Mouse (Mus musculus): Measurements from ENCODE around the gene Kdm5c.
"Not testable (repeated sequence)": the region's sequence is repeated elsewhere in the genome, so short reads cannot be mapped to it uniquely, and the experiment has no call there.

Gene Kdm5c

DNA sequence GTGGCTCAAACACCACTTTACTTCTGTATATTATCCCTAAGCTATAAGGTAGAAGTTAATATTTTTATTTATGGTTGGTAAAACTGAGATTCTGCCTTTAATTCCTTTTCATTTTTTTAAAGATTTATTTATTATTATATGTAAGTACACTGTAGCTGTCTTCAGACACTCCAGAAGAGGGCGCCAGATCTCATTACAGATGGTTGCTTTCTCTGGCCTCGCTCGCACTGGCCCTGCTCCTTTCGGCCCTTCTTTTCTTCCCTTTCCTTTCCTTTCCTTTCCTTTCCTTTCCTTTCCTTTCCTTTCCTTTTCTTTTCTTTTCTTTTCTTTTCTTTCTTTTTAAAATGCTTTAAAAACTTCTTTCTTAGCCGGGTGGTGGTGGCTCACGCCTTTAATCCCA, 10.3 kb downstream of the Kdm5c start:
- not testable (repeated sequence) for H3K9me3 ChIP-seq (ENCODE audit: low read length); H3K27me3 ChIP-seq (ENCODE audit: insufficient read depth, low read length); H3K4me1 ChIP-seq (replicated peaks; ENCODE audit: low read depth, low read length); H3K4me3 ChIP-seq (replicated peaks; ENCODE audit: low read length)
- TF ChIP-seq CTCF (conservative IDR thresholded peaks at IDR 0.05; ENCODE audit: low read length): 0 out of 2 replicates have a peak, but pooled peaks have one; percentile 9
- H3K36me3 ChIP-seq (ENCODE audit: insufficient read depth, low read length): peaks cover 96% of the 10 kb centered on the region

DNA sequence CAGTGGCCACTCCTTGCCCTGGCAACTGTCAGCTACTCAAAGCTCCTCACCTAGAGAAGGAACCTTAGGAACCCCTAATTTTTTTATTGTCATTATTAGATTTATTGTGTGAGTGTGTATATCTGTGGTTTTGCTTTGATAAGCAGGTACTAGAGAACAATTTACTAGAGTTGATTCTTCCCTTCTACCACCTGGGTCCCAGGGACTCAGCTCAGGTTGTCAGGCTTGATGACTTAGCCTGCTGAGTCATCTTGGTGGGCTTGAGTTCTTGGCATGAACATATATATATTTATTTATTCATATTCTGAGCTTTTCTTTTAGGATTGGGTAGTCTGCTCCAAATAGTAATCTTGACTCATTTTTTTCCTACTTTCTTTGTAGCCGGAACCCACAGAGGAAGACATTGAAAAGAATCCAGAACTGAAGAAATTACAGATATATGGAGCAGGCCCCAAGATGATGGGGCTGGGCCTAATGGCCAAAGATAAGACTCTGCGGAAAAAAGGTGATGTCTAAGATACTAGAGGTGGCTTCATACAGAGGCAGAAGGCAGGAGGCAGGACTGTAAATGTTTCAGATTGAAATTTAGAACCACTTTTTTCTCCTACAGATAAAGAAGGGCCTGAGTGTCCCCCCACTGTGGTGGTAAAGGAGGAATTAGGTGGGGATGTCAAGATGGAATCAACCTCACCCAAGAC, 11.8 kb downstream of the Kdm5c start:
- Histone ChIP-seq H3K27me3 (ENCODE audit: insufficient read depth, low read length) (no peaks in the 10 kb centered on the region), H3K4me1 (replicated peaks; ENCODE audit: low read depth, low read length) (no peaks in the 10 kb centered on the region), H3K36me3 (ENCODE audit: insufficient read depth, low read length) (peaks cover 96% of the 10 kb centered on the region), H3K9me3 (ENCODE audit: low read length) (no peaks in the 10 kb centered on the region), H3K4me3 (replicated peaks; ENCODE audit: low read length) (no peak overlapping the region)
- TF ChIP-seq NANOG (IDR thresholded peaks at IDR 0.05; ENCODE audit: borderline replicate concordance, low read length): no peak
- no peak for TF ChIP-seq POU5F1 (IDR thresholded peaks at IDR 0.05; ENCODE audit: borderline replicate concordance, low read length)
- TF ChIP-seq CTCF (conservative IDR thresholded peaks at IDR 0.05; ENCODE audit: low read length): no peak

DNA sequence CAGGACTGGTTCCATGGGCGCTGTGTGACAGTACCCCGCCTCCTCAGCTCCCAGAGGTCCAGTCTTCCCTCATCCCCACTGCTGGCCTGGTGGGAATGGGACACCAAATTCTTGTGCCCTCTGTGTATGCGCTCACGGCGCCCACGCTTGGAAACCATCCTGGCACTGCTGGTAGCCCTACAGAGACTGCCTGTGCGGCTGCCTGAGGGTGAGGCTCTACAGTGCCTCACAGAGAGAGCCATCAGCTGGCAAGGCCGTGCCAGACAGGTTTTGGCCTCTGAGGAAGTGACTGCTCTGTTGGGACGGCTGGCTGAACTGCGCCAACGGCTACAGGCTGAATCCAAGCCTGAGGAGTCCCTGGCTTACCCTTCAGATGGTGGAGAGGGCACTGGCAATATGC, 38.4 kb downstream of the Kdm5c start:
- H3K4me1 ChIP-seq (replicated peaks; ENCODE audit: low read depth, low read length): no peaks in the 10 kb centered on the region; the same call in 1 of the 2 replicates
- TF ChIP-seq POU5F1 (IDR thresholded peaks at IDR 0.05; ENCODE audit: borderline replicate concordance, low read length): no peak

DNA sequence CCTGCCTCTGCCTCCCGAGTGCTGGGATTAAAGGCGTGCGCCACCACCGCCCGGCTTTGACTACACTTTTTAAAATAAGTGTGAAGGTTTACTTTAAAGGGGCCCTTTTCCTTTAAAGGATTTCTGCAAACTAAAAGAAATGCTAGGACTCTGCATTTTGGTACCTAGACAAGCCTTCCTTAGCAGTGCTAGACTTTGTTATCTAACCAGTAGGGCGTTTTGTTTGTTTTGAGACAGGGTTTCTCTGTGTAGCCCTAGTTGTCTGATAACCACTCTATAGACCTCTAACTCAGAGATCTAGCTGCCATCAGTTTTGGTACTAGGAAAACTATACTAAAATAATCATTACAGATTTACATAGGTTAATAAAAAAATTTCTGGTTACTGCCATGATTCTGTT, 46.6 kb downstream of the Kdm5c start:
- no peaks in the 10 kb centered on the region for H3K4me1 ChIP-seq (replicated peaks; ENCODE audit: low read depth, low read length)
- H3K36me3 ChIP-seq (ENCODE audit: insufficient read depth, low read length): peaks cover 24% of the 10 kb centered on the region
- TF ChIP-seq CTCF (conservative IDR thresholded peaks at IDR 0.05; ENCODE audit: low read length): no peak
- TF ChIP-seq NANOG (IDR thresholded peaks at IDR 0.05; ENCODE audit: borderline replicate concordance, low read length): no peak
- no peak for TF ChIP-seq POU5F1 (IDR thresholded peaks at IDR 0.05; ENCODE audit: borderline replicate concordance, low read length)
- H3K9me3 ChIP-seq (ENCODE audit: low read length): no peaks in the 10 kb centered on the region
- no peaks in the 10 kb centered on the region for H3K27me3 ChIP-seq (ENCODE audit: insufficient read depth, low read length)
- no peak overlapping the region for H3K4me3 ChIP-seq (replicated peaks; ENCODE audit: low read length)

More for the DNA sequence above, 38.4 kb downstream of the Kdm5c start:
- no peaks in the 10 kb centered on the region for H3K27me3 ChIP-seq (ENCODE audit: insufficient read depth, low read length)
- H3K9me3 ChIP-seq (ENCODE audit: low read length): no peaks in the 10 kb centered on the region
- H3K4me3 ChIP-seq (replicated peaks; ENCODE audit: low read length): no peak overlapping the region
- peaks cover 97% of the 10 kb centered on the region for H3K36me3 ChIP-seq (ENCODE audit: insufficient read depth, low read length)

- Histone ChIP-seq H3K9me3 (ENCODE audit: low read length) (peaks cover 13% of the 10 kb centered on the region), H3K4me1 (replicated peaks; ENCODE audit: low read depth, low read length) (no peaks in the 10 kb centered on the region), H3K36me3 (ENCODE audit: insufficient read depth, low read length) (no peaks in the 10 kb centered on the region), H3K4me3 (replicated peaks; ENCODE audit: low read length) (no peak overlapping the region), H3K27me3 (ENCODE audit: insufficient read depth, low read length) (no peaks in the 10 kb centered on the region)
- no peak for TF ChIP-seq CTCF (conservative IDR thresholded peaks at IDR 0.05; ENCODE audit: low read length)
- no peak for TF ChIP-seq POU5F1 (IDR thresholded peaks at IDR 0.05; ENCODE audit: borderline replicate concordance, low read length)
- no peak for TF ChIP-seq NANOG (IDR thresholded peaks at IDR 0.05; ENCODE audit: borderline replicate concordance, low read length)
Observed at GRCm38 (mm10) chrX:152284746-152285145, 51.9 kb downstream of the Kdm5c start.

DNA sequence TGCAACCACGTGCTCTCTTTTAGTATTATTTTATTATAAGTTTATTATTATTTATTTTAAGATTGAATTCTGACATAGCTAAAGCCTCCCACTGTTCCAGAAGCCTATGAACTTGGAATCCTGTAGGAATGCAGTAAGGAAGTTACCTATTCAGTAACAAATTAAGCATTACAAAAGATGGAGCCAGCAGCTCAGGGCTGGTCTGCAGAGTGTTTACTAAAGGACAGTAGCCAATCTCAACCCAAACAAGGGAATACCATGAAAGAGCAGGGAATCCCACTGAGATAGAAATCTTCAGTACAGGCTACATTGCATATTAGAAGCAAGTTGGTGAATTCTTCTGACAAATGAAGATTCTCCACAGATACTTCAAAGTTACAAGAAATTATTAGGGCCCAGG, 54.2 kb downstream of the Kdm5c start:
- not testable (repeated sequence) for H3K27me3 ChIP-seq (ENCODE audit: insufficient read depth, low read length); H3K36me3 ChIP-seq (ENCODE audit: insufficient read depth, low read length); H3K4me3 ChIP-seq (replicated peaks; ENCODE audit: low read length); H3K4me1 ChIP-seq (replicated peaks; ENCODE audit: low read depth, low read length)
- H3K9me3 ChIP-seq (ENCODE audit: low read length): peaks cover 22% of the 10 kb centered on the region

DNA sequence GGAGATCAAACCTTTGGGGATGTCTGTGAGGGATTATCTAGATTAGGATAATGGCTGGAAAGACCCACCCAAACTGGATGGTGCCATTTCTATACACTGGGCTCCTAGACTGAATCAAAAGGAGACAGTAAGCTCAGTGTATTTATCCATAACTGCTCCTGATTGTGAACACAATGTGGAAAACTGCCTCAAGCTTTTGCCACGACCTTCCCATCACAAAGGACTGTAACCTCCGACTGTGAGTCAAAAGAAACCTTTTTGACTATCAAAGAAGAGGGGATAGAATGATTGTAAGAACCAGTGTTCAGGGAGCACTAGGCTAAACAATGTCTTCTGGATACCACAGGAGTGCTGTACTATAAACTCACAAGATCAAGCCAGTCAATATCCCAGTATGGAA, 73.4 kb downstream of the Kdm5c start:
- Histone ChIP-seq H3K9me3 (ENCODE audit: low read length) (no peaks in the 10 kb centered on the region), H3K27me3 (ENCODE audit: insufficient read depth, low read length) (no peaks in the 10 kb centered on the region), H3K4me1 (replicated peaks; ENCODE audit: low read depth, low read length) (peaks cover 15% of the 10 kb centered on the region), H3K36me3 (ENCODE audit: insufficient read depth, low read length) (peaks cover 7% of the 10 kb centered on the region), H3K4me3 (replicated peaks; ENCODE audit: low read length) (no peak overlapping the region)
- no peak for TF ChIP-seq CTCF (conservative IDR thresholded peaks at IDR 0.05; ENCODE audit: low read length)
- TF ChIP-seq NANOG (IDR thresholded peaks at IDR 0.05; ENCODE audit: borderline replicate concordance, low read length): peak; percentile 67

DNA sequence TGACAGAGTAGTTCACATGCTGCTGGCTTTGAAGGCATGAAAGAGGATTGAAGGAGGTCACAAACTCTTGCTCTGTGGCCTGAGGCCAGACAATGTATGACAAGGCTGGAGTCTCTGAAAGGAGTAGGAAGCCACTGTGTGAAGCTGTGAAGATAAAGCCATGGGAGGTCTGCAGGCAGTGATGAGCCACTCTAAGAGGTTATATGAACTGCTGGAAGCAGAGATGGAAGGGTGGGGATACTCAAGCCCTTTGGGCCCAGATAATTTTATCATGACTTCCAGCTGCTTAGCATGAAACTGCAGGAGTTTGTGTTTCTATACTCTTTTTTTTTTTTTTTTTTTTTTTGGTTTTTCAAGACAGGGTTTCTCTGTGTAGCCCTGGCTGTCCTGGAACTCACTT, 74.6 kb downstream of the Kdm5c start:
- Histone ChIP-seq H3K4me3 (replicated peaks; ENCODE audit: low read length) (no peak overlapping the region), H3K4me1 (replicated peaks; ENCODE audit: low read depth, low read length) (peaks cover 15% of the 10 kb centered on the region), H3K27me3 (ENCODE audit: insufficient read depth, low read length) (no peaks in the 10 kb centered on the region), H3K9me3 (ENCODE audit: low read length) (no peaks in the 10 kb centered on the region), H3K36me3 (ENCODE audit: insufficient read depth, low read length) (peaks cover 7% of the 10 kb centered on the region; the same call in 1 of the 2 replicates)
- TF ChIP-seq NANOG (IDR thresholded peaks at IDR 0.05; ENCODE audit: borderline replicate concordance, low read length) (peak; percentile 5; the same call in 1 of the 2 replicates), POU5F1 (IDR thresholded peaks at IDR 0.05; ENCODE audit: borderline replicate concordance, low read length) (no peak), CTCF (conservative IDR thresholded peaks at IDR 0.05; ENCODE audit: low read length) (no peak)

DNA sequence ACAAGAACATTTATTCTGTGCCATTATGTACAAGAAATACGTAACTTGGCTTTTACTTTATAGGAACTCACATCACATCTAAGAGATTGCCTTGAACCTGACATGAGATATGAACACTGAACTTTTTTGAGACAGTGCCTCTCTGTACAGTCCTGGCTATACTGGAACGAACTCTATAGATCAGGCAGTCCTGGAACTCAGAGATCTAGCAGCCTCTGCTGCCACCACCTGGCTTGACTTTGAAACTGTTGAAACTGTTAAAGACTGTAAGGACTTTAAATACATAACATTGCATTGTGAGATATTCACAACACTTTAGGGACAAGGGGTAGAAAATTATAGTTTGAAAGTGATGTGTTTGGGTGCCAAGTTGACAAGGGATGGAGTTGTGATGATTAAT, 75.1 kb downstream of the Kdm5c start:
- no peak for TF ChIP-seq POU5F1 (IDR thresholded peaks at IDR 0.05; ENCODE audit: borderline replicate concordance, low read length)
- no peak for TF ChIP-seq NANOG (IDR thresholded peaks at IDR 0.05; ENCODE audit: borderline replicate concordance, low read length)
- no peak for TF ChIP-seq CTCF (conservative IDR thresholded peaks at IDR 0.05; ENCODE audit: low read length)
- Histone ChIP-seq H3K4me3 (replicated peaks; ENCODE audit: low read length) (no peak overlapping the region), H3K27me3 (ENCODE audit: insufficient read depth, low read length) (no peaks in the 10 kb centered on the region), H3K36me3 (ENCODE audit: insufficient read depth, low read length) (peaks cover 7% of the 10 kb centered on the region; the same call in 1 of the 2 replicates), H3K4me1 (replicated peaks; ENCODE audit: low read depth, low read length) (peaks cover 15% of the 10 kb centered on the region), H3K9me3 (ENCODE audit: low read length) (no peaks in the 10 kb centered on the region)

All from E14TG2a.4 (cell line).